11 mouse cellular contexts compared by ENCODE assay signal in the genomic region with DNA sequence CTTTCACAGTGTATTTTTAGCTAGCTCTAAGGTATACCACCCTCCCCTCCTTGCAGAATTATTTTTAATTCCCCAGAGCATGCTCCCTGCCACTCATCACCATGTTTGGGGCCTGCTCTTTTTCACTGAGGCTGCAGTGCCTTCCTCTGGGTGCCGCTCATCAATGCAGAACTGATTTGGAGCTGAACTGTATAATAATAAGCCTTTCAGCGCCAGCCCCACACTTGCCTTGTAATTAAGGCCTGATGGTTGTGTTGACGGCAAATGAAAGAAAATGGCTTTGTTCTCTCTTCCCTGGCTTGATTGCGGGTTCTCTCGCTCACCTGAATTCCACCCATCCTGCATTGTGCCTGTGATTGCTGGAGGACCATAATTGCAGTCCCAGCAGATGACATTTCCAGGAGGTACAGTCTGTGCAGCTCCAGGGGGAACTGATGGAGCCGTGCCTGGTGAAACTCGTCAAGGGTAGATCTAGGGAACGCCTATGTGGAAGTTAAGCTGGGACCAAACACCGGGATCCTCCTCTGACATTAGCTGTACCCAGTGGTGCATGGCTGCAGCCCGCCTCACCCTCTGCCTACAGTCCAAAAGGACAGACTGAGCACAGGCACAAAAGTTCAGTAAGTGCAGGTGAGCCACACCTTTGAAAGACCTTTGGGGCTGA.
A peak's percentile ranks its signal among the peaks of the same experiment; 100 is the strongest.
DNase-seq lines count a peak whose midpoint lies in the region; ATAC-seq and TF ChIP-seq lines count a peak whose summit lies in the region.
"Had no signal": no experiment of that assay in that cellular context is flagged by ENCODE, and none has a peak within 500 bp of the region (broad histone marks: within the 10 kb centered on the region; RNA-seq: fewer than 3 reads in every experiment).

No protein-coding gene starts in this region.

- TF ChIP-seq CTCF in midbrain, postnatal 0 days (IDR thresholded peaks at IDR 0.05), result peak; percentile 45

- H3K4me1 ChIP-seq in embryonic facial prominence, embryonic 15.5 days, result no peaks in the 10 kb centered on the region
- H3K4me1 ChIP-seq in hindbrain, embryonic 11.5 days (replicated peaks; ENCODE audit: control insufficient read depth, insufficient read depth, low read length), result peaks cover 2% of the 10 kb centered on the region; the same call in 1 of the 2 replicates
- H3K4me1 ChIP-seq in midbrain, postnatal 0 days (ENCODE audit: insufficient read depth, low read length), result peaks cover 6% of the 10 kb centered on the region; the same call in 1 of the 2 replicates
- H3K4me1 ChIP-seq: embryonic facial prominence, embryonic 12.5 days; limb, embryonic 15.5 days had no signal

- no peak overlapping the region for H3K4me2 ChIP-seq in embryonic facial prominence, embryonic 15.5 days (replicated peaks)
- no peak overlapping the region for H3K4me2 ChIP-seq in hindbrain, embryonic 11.5 days (replicated peaks; ENCODE audit: low read depth, low read length)
- no peak overlapping the region for H3K4me2 ChIP-seq in midbrain, postnatal 0 days (ENCODE audit: low read depth, low read length, poor library complexity, severe bottlenecking)
- H3K4me2 ChIP-seq: embryonic facial prominence, embryonic 12.5 days; limb, embryonic 15.5 days had no signal

- no peaks in the 10 kb centered on the region for H3K36me3 ChIP-seq in embryonic facial prominence, embryonic 15.5 days
- H3K36me3 ChIP-seq in hindbrain, embryonic 11.5 days (ENCODE audit: control insufficient read depth, insufficient read depth, low read length), result no peaks in the 10 kb centered on the region
- H3K36me3 ChIP-seq in midbrain, postnatal 0 days (ENCODE audit: insufficient read depth, low read length), result no peaks in the 10 kb centered on the region
- H3K36me3 ChIP-seq: embryonic facial prominence, embryonic 12.5 days; limb, embryonic 15.5 days had no signal

- H3K27ac ChIP-seq in embryonic facial prominence, embryonic 15.5 days (replicated peaks), result no peak overlapping the region
- peak overlapping the region; percentile 24 for H3K27ac ChIP-seq in hindbrain, embryonic 11.5 days (ENCODE audit: low read depth, low read length)
- peak overlapping the region; percentile 72 for H3K27ac ChIP-seq in midbrain, postnatal 0 days (ENCODE audit: low read depth, low read length)
- H3K27ac ChIP-seq: embryonic facial prominence, embryonic 12.5 days; limb, embryonic 15.5 days had no signal

- peak; percentile 50; the same call in 1 of the 2 replicates for ATAC-seq in embryonic facial prominence, embryonic 15.5 days (ENCODE audit: insufficient number of reproducible peaks, low FRiP score, low TSS enrichment, low read depth)
- ATAC-seq in hindbrain, embryonic 11.5 days (ENCODE audit: low FRiP score), result no peak
- ATAC-seq in midbrain, postnatal 0 days (ENCODE audit: low FRiP score), result peak; percentile 38; the same call in 1 of the 2 replicates

- no peaks in the 10 kb centered on the region for H3K27me3 ChIP-seq in embryonic facial prominence, embryonic 15.5 days
- H3K27me3 ChIP-seq in hindbrain, embryonic 11.5 days (ENCODE audit: control insufficient read depth, insufficient read depth, low read length), result no peaks in the 10 kb centered on the region
- no peaks in the 10 kb centered on the region for H3K27me3 ChIP-seq in midbrain, postnatal 0 days (ENCODE audit: insufficient read depth, low read length)
- H3K27me3 ChIP-seq: CH12.LX; embryonic facial prominence, embryonic 12.5 days; limb, embryonic 15.5 days had no signal

- WGBS in embryonic facial prominence, embryonic 15.5 days, result 46% methylated on average over 10 of the region's 10 CpGs
- WGBS in hindbrain, embryonic 11.5 days, result 71% methylated on average over 10 of the region's 10 CpGs
- WGBS in midbrain, postnatal 0 days, result 48% methylated on average over 10 of the region's 10 CpGs

- no peaks in the 10 kb centered on the region for H3K9me3 ChIP-seq in embryonic facial prominence, embryonic 15.5 days (replicated peaks)
- H3K9me3 ChIP-seq in hindbrain, embryonic 11.5 days (ENCODE audit: control insufficient read depth, low read length), result no peaks in the 10 kb centered on the region
- no peaks in the 10 kb centered on the region for H3K9me3 ChIP-seq in midbrain, postnatal 0 days (ENCODE audit: low read length)
- H3K9me3 ChIP-seq: embryonic facial prominence, embryonic 12.5 days; limb, embryonic 15.5 days had no signal

- H3K4me3 ChIP-seq in embryonic facial prominence, embryonic 15.5 days (replicated peaks), result no peak overlapping the region
- H3K4me3 ChIP-seq in hindbrain, embryonic 11.5 days (ENCODE audit: low read depth, low read length), result no peak overlapping the region
- H3K4me3 ChIP-seq in midbrain, postnatal 0 days (ENCODE audit: low read depth, low read length), result no peak overlapping the region
- H3K4me3 ChIP-seq: embryonic facial prominence, embryonic 12.5 days; limb, embryonic 15.5 days had no signal

- DNase-seq in kidney, postnatal 14 days, result peak; percentile 4
- DNase-seq in kidney, adult 18-20 months, result no peak
- no peak for DNase-seq in hindbrain, embryonic 11.5 days (ENCODE audit: low spot score)
- DNase-seq in midbrain, postnatal 0 days (ENCODE audit: low spot score), result peak; percentile 59
- no peak for DNase-seq in thymus, postnatal 36 days
- DNase-seq in spleen, postnatal 4 days (ENCODE audit: low spot score in 2 of 2), result no peak
- DNase-seq: gastrocnemius, postnatal 10 days had no signal

- no peak overlapping the region for H3K9ac ChIP-seq in embryonic facial prominence, embryonic 15.5 days
- no peak overlapping the region for H3K9ac ChIP-seq in hindbrain, embryonic 11.5 days (ENCODE audit: low read depth, low read length)
- no peak overlapping the region; the same call in 1 of the 2 replicates for H3K9ac ChIP-seq in midbrain, postnatal 0 days (replicated peaks; ENCODE audit: low read length, poor library complexity, severe bottlenecking)
- H3K9ac ChIP-seq: embryonic facial prominence, embryonic 12.5 days; limb, embryonic 15.5 days had no signal

Comparison
In these comparisons a context has a peak if more than half of its experiments do, and no peak if none do; other contexts are left out.
1. DNase-seq: peak in kidney, postnatal 14 days (single experiment) and midbrain, postnatal 0 days (single experiment); none in kidney, adult 18-20 months (single experiment), hindbrain, embryonic 11.5 days (single experiment), thymus, postnatal 36 days (0 of 2) and spleen, postnatal 4 days (0 of 2).